Mouse (Mus musculus) limb, embryonic 14.5 days (tissue): Measurements from ENCODE around the gene Tubb3. TPM values are rescaled to one million over a fixed set of nuclear protein-coding genes. Genes with fewer than 3 reads are reported as not detected.

Source experiments
- ATAC-seq: fragments of 200-750 bp; cut with Nextera tagmentation; 2 replicates; pipeline ENCODE4 v1.8.0; 2017; ENCODE audit warnings: low read depth, moderate number of reproducible peaks, moderate TSS enrichment; ENCODE audit not compliant: low FRiP score
- DNase-seq: peaks from one replicate; pipeline ENCODE4 v3.0.0-alpha.2; 2015; ENCODE audit warnings: low spot score
- H3K27ac ChIP-seq: fragments of 300-500 bp; sonication (generic); replicated peaks from 2 replicates; pipeline ENCODE4 v1.5.1; 2014; ENCODE audit warnings: low read depth, mild to moderate bottlenecking, low read length, moderate library complexity, mixed read lengths
- H3K27me3 ChIP-seq: fragments of 300-500 bp; sonication (generic); 2 replicates; pipeline ENCODE4 v1.6.1; 2014; ENCODE audit warnings: low read length, mixed read lengths; ENCODE audit not compliant: control insufficient read depth, insufficient read depth
- H3K36me3 ChIP-seq: fragments of 300-500 bp; sonication (generic); 2 replicates; pipeline ENCODE4 v1.6.1; 2014; ENCODE audit warnings: mild to moderate bottlenecking, low read length, moderate library complexity, mixed read lengths; ENCODE audit not compliant: control insufficient read depth, insufficient read depth
- H3K4me1 ChIP-seq: fragments of 300-500 bp; sonication (generic); 2 replicates; pipeline ENCODE4 v1.6.1; 2014; ENCODE audit warnings: antibody characterized with exemption, low read length, mixed read lengths; ENCODE audit not compliant: control insufficient read depth, insufficient read depth
- H3K4me2 ChIP-seq: fragments of 300-500 bp; sonication (generic); replicated peaks from 2 replicates; pipeline ENCODE4 v1.6.1; 2014; ENCODE audit warnings: low read depth, mild to moderate bottlenecking, low read length, moderate library complexity; ENCODE audit not compliant: severe bottlenecking
- H3K4me3 ChIP-seq: fragments of 300-500 bp; sonication (generic); replicated peaks from 2 replicates; pipeline ENCODE4 v1.5.1; 2014; ENCODE audit warnings: low read length
- H3K9ac ChIP-seq: fragments of 300-500 bp; sonication (generic); 2 replicates; pipeline ENCODE4 v1.6.1; 2014; ENCODE audit warnings: mild to moderate bottlenecking, low read depth, low read length, moderate library complexity; ENCODE audit not compliant: severe bottlenecking
- H3K9me3 ChIP-seq: fragments of 300-500 bp; sonication (generic); 2 replicates; pipeline ENCODE4 v1.6.1; 2016; ENCODE audit warnings: low read length; ENCODE audit not compliant: control insufficient read depth
- POLR2A ChIP-seq: fragments of 200-500 bp; IDR thresholded peaks from 2 replicates; pipeline ENCODE4 v1.8.0; 2012; ENCODE audit warnings: inconsistent platforms, mild to moderate bottlenecking, moderate library complexity, borderline replicate concordance; ENCODE audit not compliant: insufficient read depth, insufficient read length; ENCODE audit errors: extremely low read depth
- WGBS: fragments of 180-500 bp; shearing (Covaris S2); extraction: QIAGEN DNeasy Blood & Tissue Kit; methylation state at CpG from one replicate; pipeline ENCODE4 v1.1.7; 2014; 5-methylcytosine and 5-hydroxymethylcytosine counted together
- polyA plus RNA-seq, 2 experiments: library from polyadenylated mRNA; depleted of rRNA in 1 of 2; stranded (reverse) in 1 of 2; unstranded in 1 of 2; fragments of >200 nt; fragmentation: Nextera tagmentation in 1 of 2; extraction: Ambion mirVana in 1 of 2; gene quantifications; 2 replicates each; pipeline versions ENCODE4 v1.2.1 to v1.2.3; 2012 to 2014

Gene Tubb3
- polyA plus RNA-seq, 2 experiments = 3.4 to 12.5 TPM

DNA sequence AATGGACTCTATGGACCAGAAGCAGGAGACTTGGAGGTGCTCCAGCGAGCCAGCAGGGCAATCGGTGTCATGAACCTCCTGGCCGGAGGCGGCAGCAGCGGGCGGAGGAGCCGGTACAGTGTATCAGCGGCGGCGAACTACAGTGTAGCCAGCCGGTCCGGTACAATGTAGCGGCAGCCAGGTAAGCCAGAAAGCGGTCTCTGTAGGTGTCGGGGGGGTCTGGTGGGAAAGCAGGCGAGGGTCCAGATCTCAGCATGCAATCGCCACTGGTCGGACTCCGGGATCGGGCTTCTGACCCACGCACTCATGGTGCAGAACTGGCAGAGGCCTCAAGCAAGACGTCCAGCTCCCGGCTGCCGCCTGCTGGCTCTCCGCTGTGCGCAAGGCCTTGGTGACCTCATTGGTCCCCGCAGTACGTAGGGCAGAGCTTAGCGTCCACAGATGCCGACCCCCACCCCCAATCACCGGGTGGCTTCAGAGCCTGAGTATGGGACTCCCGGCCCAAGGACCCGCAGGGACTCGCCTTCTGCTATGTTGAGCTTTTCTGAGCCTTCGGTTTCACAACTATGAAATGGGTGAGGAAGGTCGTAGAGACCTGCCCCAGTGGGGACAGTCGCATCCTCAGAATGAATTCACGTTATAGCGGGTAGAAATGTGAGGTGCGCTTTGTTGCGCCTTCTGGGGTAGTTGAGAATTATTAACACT lies 31.8 kb downstream of the Tubb3 start:
- H3K9ac ChIP-seq = peak overlapping the region; percentile 86
- peak; percentile 92 for DNase-seq
- 0 out of 2 replicates have a peak, but pooled peaks cover 5% of the 10 kb centered on the region for H3K36me3 ChIP-seq
- peaks cover 8% of the 10 kb centered on the region; the same call in 1 of the 2 replicates for H3K4me1 ChIP-seq
- H3K9me3 ChIP-seq = no peaks in the 10 kb centered on the region
- TF ChIP-seq POLR2A = no peak
- peak overlapping the region; percentile 65 for H3K4me2 ChIP-seq
- H3K4me3 ChIP-seq = peak overlapping the region; percentile 63
- ATAC-seq = peak; percentile 95
- peak overlapping the region; percentile 65 for H3K27ac ChIP-seq
- 1% methylated on average over 39 of the region's 41 CpGs for WGBS
- no peaks in the 10 kb centered on the region for H3K27me3 ChIP-seq

DNA sequence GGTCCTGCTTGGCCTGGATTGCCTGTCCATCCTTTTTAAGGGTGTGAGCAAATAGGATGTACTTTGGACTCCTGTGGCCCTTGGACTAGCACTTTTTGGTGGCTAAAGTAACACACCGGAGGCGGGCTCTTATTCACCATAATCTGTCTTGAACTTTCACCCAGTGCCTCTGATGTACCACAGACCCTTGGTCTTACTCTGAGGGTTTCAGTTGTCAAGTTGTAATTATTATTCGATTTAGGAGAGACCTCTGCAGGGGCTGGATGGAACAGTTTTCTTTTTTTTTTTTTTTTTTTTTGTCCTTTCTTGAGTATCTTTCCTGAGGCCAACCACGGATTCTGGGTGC lies 32.3 kb downstream of the Tubb3 start:
- Histone ChIP-seq H3K27me3 (no peaks in the 10 kb centered on the region), H3K9me3 (no peaks in the 10 kb centered on the region), H3K4me3 (peak overlapping the region; percentile 63), H3K4me2 (peak overlapping the region; percentile 65), H3K4me1 (peaks cover 8% of the 10 kb centered on the region; the same call in 1 of the 2 replicates), H3K36me3 (0 out of 2 replicates have a peak, but pooled peaks cover 5% of the 10 kb centered on the region), H3K27ac (no peak overlapping the region), H3K9ac (peak overlapping the region; percentile 86)
- no peak for ATAC-seq
- WGBS = 31% methylated on average over 4 of the region's 4 CpGs
- DNase-seq = no peak
- no peak for TF ChIP-seq POLR2A

GRCm38 (mm10) chr8:123444131-123444530 lies 32.9 kb downstream of the Tubb3 start:
- peaks cover 8% of the 10 kb centered on the region; the same call in 1 of the 2 replicates for H3K36me3 ChIP-seq
- H3K27me3 ChIP-seq = no peaks in the 10 kb centered on the region
- H3K9me3 ChIP-seq = no peaks in the 10 kb centered on the region
- no peak for TF ChIP-seq POLR2A
- H3K4me2 ChIP-seq = peak overlapping the region; percentile 65; the same call in 1 of the 2 replicates
- 0 out of 2 replicates have a peak overlapping the region, but pooled peaks have one; percentile 63 for H3K4me3 ChIP-seq
- ATAC-seq (no peak), DNase-seq (no peak)
- peaks cover 8% of the 10 kb centered on the region; the same call in 1 of the 2 replicates for H3K4me1 ChIP-seq
- no peak overlapping the region for H3K27ac ChIP-seq
- peak overlapping the region; percentile 86; the same call in 1 of the 2 replicates for H3K9ac ChIP-seq
- 82% methylated on average over 6 of the region's 6 CpGs for WGBS

DNA sequence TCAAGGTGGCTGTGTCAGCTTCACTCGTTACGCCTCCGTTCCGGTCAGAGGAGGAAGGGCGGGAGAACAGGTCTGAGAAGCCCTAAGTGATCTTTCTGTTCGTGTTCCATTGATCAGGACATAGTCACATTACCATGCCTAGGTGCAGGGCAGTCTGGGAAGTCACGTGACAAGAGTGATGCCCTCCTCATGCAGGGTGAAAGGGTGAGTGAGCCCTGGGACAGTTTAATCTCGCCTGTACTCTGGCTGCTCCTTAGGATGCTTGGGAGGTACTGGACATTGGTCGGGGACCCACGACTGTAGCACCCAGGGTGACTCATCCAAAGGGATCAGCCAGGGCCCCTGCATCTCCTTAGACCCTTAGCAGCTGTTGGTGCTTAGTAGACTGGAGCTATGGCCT lies 34.8 kb downstream of the Tubb3 start:
- no peak for ATAC-seq
- Histone ChIP-seq H3K4me1 (peaks cover 8% of the 10 kb centered on the region; the same call in 1 of the 2 replicates), H3K27me3 (no peaks in the 10 kb centered on the region), H3K4me3 (no peak overlapping the region), H3K4me2 (no peak overlapping the region), H3K9me3 (no peaks in the 10 kb centered on the region), H3K36me3 (peaks cover 15% of the 10 kb centered on the region; the same call in 1 of the 2 replicates), H3K27ac (no peak overlapping the region), H3K9ac (no peak overlapping the region)
- no peak for TF ChIP-seq POLR2A
- DNase-seq = no peak
- 88% methylated on average over 10 of the region's 10 CpGs for WGBS

- peaks cover 17% of the 10 kb centered on the region for H3K36me3 ChIP-seq
- DNase-seq (no peak), ATAC-seq (no peak)
- no peaks in the 10 kb centered on the region for H3K9me3 ChIP-seq
- peaks cover 8% of the 10 kb centered on the region; the same call in 1 of the 2 replicates for H3K4me1 ChIP-seq
- no peaks in the 10 kb centered on the region for H3K27me3 ChIP-seq
- H3K27ac ChIP-seq = no peak overlapping the region
- H3K9ac ChIP-seq = no peak overlapping the region
- no peak overlapping the region for H3K4me2 ChIP-seq
- 88% methylated on average over 6 of the region's 6 CpGs for WGBS
- TF ChIP-seq POLR2A = no peak
- H3K4me3 ChIP-seq = no peak overlapping the region
These were observed 35.6 kb downstream of the Tubb3 start for GRCm38 (mm10) chr8:123446799-123447198.
